Mouse (Mus musculus): ENCODE measurements around the gene Zbtb6. TPM values are rescaled to one million over a fixed set of nuclear protein-coding genes. Genes with fewer than 3 reads are reported as not detected.

Gene Zbtb6
- polyA plus RNA-seq, 1 experiment from 2014 or later: 2.8 TPM

DNA sequence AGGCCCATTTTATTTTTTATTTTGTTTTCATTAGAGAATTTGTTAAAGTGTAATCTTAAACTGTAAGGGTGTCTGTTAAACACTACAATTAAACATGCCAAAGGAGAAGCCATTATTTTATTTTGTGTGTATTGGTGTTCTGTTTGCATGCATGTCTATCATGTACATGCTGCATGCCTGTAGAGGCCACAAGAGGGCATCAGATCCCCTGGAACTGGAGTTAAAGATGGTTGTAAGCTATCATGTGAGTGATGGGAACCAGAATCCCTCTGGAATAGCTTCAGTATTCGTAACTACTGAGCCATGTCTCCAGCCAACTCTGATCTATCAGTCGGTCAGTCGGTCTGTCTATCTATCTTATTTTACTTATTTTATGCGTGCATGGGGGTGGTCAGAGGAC, 17.7 kb upstream of the Zbtb6 start:
- Histone ChIP-seq H3K4me2 (no peak overlapping the region), H3K36me3 (ENCODE audit: control insufficient read depth, insufficient read depth, low read length) (no peaks in the 10 kb centered on the region), H3K27ac (ENCODE audit: low read depth, low read length) (no peak overlapping the region), H3K27me3 (ENCODE audit: control insufficient read depth, insufficient read depth, low read length) (no peaks in the 10 kb centered on the region), H3K9ac (ENCODE audit: low read depth, low read length) (no peak overlapping the region), H3K4me3 (ENCODE audit: low read depth, low read length) (no peak overlapping the region), H3K4me1 (ENCODE audit: control insufficient read depth, insufficient read depth, low read length) (no peaks in the 10 kb centered on the region), H3K9me3 (replicated peaks; ENCODE audit: control insufficient read depth, low read length) (no peaks in the 10 kb centered on the region)
- 98% methylated on average over 4 of the region's 4 CpGs for WGBS (ENCODE audit: insufficient replicate concordance)
- ATAC-seq (replicated peaks; ENCODE audit: insufficient number of reproducible peaks, low FRiP score, low TSS enrichment): no peak

DNA sequence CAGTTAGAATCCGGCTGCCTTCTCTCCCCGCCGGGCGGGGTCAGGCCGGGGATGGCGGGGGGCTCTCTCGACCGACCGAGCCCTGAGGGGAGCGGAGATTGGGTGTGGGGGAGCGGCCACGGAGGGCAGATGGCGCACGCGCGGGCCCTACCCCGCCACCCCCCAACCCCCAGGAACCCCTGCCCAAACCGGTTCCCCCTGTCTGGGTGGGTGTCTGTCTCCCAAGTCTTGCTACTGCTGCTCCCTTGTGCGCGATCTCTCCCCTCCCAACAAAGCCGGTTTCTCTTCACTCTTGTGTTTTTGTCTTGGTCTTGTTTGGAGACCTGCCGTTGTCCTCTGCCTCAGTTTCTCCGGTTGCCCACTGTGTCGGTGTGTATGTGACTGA, 9.4 kb upstream of the Zbtb6 start:
- H3K36me3 ChIP-seq (ENCODE audit: control insufficient read depth, insufficient read depth, low read length): no peaks in the 10 kb centered on the region
- peak overlapping the region; percentile 92 for H3K4me2 ChIP-seq
- WGBS (ENCODE audit: insufficient replicate concordance): under 1% methylated on average over 22 of the region's 24 CpGs
- H3K9me3 ChIP-seq (replicated peaks; ENCODE audit: control insufficient read depth, low read length): no peaks in the 10 kb centered on the region
- H3K4me3 ChIP-seq (ENCODE audit: low read depth, low read length): peak overlapping the region; percentile 85
- H3K27me3 ChIP-seq (ENCODE audit: control insufficient read depth, insufficient read depth, low read length): no peaks in the 10 kb centered on the region
- peak; percentile 86 for ATAC-seq (replicated peaks; ENCODE audit: insufficient number of reproducible peaks, low FRiP score, low TSS enrichment)
- H3K27ac ChIP-seq (ENCODE audit: low read depth, low read length): peak overlapping the region; percentile 65; the same call in 1 of the 2 replicates
- peak overlapping the region; percentile 94 for H3K9ac ChIP-seq (ENCODE audit: low read depth, low read length)
- peaks cover 8% of the 10 kb centered on the region; the same call in 1 of the 2 replicates for H3K4me1 ChIP-seq (ENCODE audit: control insufficient read depth, insufficient read depth, low read length)

DNA sequence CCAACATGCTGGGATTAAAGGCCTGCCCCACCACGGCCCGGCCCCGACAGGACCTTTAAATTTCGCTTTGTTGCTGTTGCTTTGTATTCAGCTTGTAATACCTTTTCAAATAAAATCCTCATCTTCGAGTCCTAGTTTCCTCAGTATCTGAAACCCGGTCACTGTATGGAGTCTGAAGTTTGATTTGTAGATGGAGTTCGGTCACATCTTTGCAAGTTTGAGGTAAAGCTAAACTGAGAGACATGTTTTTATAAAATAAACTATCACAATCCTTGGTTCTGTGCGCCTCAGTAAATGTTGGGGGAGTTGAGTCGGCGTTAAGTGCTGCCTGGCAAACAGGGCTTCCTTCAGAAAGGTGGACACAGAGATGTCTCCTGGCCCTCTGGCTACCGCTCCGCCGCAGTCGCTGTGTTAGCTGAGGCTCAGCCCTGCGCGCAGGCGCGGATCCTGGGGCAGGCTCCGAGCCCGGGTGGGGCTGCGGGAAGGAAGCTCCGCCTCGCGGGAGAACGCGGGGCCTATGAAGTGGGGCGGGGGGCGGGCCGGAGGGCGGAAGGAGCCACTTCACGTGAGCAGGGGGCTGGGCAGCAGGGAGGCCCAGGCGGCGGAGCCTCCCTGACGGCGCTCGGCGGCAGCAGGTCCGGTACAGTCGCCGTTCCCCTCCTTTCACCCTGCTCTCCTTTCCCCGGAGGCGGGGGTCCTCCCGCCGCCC, 8.8 kb upstream of the Zbtb6 start:
- WGBS (ENCODE audit: insufficient replicate concordance): 6% methylated on average over 44 of the region's 44 CpGs
- peak; percentile 98 for ATAC-seq (replicated peaks; ENCODE audit: insufficient number of reproducible peaks, low FRiP score, low TSS enrichment)
- peak overlapping the region; percentile 94 for H3K9ac ChIP-seq (ENCODE audit: low read depth, low read length)

DNA sequence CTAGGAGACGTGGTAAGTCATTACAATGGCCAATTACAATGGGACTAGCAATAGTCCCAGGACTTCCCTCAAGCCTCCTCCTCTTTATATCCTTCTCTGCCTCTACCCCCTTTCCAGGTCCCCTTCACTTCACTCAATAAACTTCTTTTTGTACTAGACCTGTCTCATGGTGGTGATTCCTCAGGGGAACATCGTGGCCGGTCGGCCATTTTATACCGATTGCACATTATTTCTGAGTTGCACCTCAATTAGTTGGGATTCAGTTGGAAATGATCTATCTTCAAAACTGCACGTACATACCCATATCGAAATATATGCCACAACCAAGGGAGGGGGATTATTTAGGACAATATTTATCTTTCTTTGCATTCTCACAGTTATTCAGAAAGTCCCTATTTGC, 11.4 kb downstream of the Zbtb6 start:
- H3K4me2 ChIP-seq: peak overlapping the region; percentile 76
- no peaks in the 10 kb centered on the region for H3K27me3 ChIP-seq (ENCODE audit: control insufficient read depth, insufficient read depth, low read length)
- no peak for ATAC-seq (replicated peaks; ENCODE audit: insufficient number of reproducible peaks, low FRiP score, low TSS enrichment)
- 30% methylated on average over 7 of the region's 7 CpGs for WGBS (ENCODE audit: insufficient replicate concordance)
- peak overlapping the region; percentile 76 for H3K4me3 ChIP-seq (ENCODE audit: low read depth, low read length)
- H3K36me3 ChIP-seq (ENCODE audit: control insufficient read depth, insufficient read depth, low read length): no peaks in the 10 kb centered on the region
- H3K9me3 ChIP-seq (replicated peaks; ENCODE audit: control insufficient read depth, low read length): no peaks in the 10 kb centered on the region
- peak overlapping the region; percentile 85 for H3K27ac ChIP-seq (ENCODE audit: low read depth, low read length)
- peaks cover 8% of the 10 kb centered on the region for H3K4me1 ChIP-seq (ENCODE audit: control insufficient read depth, insufficient read depth, low read length)
- peak overlapping the region; percentile 92 for H3K9ac ChIP-seq (ENCODE audit: low read depth, low read length)

More for the DNA sequence above, 8.8 kb upstream of the Zbtb6 start:
- Histone ChIP-seq H3K9me3 (replicated peaks; ENCODE audit: control insufficient read depth, low read length) (no peaks in the 10 kb centered on the region), H3K36me3 (ENCODE audit: control insufficient read depth, insufficient read depth, low read length) (no peaks in the 10 kb centered on the region), H3K27ac (ENCODE audit: low read depth, low read length) (peak overlapping the region; percentile 65; the same call in 1 of the 2 replicates), H3K4me1 (ENCODE audit: control insufficient read depth, insufficient read depth, low read length) (peaks cover 8% of the 10 kb centered on the region; the same call in 1 of the 2 replicates), H3K4me3 (ENCODE audit: low read depth, low read length) (peak overlapping the region; percentile 85), H3K27me3 (ENCODE audit: control insufficient read depth, insufficient read depth, low read length) (no peaks in the 10 kb centered on the region), H3K4me2 (peak overlapping the region; percentile 92)

DNA sequence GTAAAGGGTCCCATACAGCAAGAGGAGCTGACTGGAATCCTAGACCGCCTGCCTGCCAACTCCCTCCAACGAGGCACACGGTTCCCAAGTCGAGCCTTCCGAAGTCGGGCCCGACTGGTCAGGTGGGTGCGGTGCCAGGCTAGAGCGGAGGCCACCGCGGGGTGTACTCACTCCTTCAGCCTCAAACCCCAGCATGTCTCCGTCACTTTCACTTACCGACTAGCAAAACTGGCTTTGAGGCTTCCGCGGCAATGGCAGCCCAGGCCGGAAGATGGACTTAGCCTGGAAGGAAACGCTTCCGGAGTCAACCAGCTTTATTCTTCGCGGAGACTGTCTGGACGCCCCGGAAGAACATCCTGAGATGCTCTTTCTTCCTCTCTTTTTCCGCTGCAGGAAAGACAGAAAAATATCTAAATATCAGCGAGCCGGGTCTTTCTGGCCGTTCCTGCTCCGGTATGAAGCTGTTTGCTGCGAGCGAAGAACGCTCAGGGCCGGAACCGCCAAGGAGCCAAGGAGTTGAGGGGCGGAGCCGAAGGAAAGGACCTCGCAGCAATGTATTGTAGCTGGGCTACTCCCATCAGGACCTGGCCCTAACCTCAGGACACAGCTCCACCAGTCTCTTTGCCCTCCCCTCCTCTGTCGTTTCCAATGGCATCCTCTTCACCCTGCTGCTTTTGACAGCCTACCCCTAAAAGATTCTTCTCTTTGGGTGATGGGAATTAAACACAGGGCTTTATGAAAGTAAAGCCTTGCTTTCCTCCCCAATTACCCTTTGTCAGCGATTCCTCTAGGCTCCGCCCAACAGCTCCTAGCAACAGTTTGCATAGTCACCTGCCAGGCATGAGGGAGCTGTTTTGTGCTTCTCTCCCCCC, 12.1 kb downstream of the Zbtb6 start:
- H3K36me3 ChIP-seq (ENCODE audit: control insufficient read depth, insufficient read depth, low read length): no peaks in the 10 kb centered on the region

DNA sequence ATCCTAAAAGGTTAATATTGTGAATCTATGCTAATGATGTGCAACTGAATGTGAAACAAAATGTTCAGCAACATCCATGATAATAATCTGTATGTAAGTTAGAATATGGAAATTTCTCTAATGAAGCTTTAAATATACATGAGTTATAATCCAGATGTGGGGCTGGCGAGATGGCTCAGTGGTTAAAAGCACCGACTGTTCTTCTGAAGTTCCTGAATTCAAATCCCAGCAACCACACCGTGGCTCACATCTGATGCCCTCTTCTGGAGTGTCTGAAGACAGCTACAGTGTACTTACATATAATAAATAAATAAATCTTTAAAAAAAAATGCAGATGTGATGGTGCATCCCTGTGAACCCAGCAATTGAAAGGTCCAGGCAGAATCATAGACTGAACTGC, 19.3 kb downstream of the Zbtb6 start:
- no peak for ATAC-seq (replicated peaks; ENCODE audit: insufficient number of reproducible peaks, low FRiP score, low TSS enrichment)
- H3K27me3 ChIP-seq (ENCODE audit: control insufficient read depth, insufficient read depth, low read length): no peaks in the 10 kb centered on the region
- no peak overlapping the region for H3K4me2 ChIP-seq
- WGBS (ENCODE audit: insufficient replicate concordance): 59% methylated on average over 3 of the region's 3 CpGs
- no peak overlapping the region for H3K4me3 ChIP-seq (ENCODE audit: low read depth, low read length)
- no peak overlapping the region for H3K27ac ChIP-seq (ENCODE audit: low read depth, low read length)
- no peaks in the 10 kb centered on the region for H3K36me3 ChIP-seq (ENCODE audit: control insufficient read depth, insufficient read depth, low read length)
- H3K4me1 ChIP-seq (ENCODE audit: control insufficient read depth, insufficient read depth, low read length): 0 out of 2 replicates have a peak, but pooled peaks cover 6% of the 10 kb centered on the region
- H3K9me3 ChIP-seq (replicated peaks; ENCODE audit: control insufficient read depth, low read length): no peaks in the 10 kb centered on the region
- H3K9ac ChIP-seq (ENCODE audit: low read depth, low read length): no peak overlapping the region

More for the DNA sequence above, 12.1 kb downstream of the Zbtb6 start:
- under 1% methylated on average over 38 of the region's 38 CpGs for WGBS (ENCODE audit: insufficient replicate concordance)
- ATAC-seq (replicated peaks; ENCODE audit: insufficient number of reproducible peaks, low FRiP score, low TSS enrichment): peak; percentile 92
- peak overlapping the region; percentile 76 for H3K4me2 ChIP-seq
- peaks cover 8% of the 10 kb centered on the region for H3K4me1 ChIP-seq (ENCODE audit: control insufficient read depth, insufficient read depth, low read length)
- H3K27me3 ChIP-seq (ENCODE audit: control insufficient read depth, insufficient read depth, low read length): no peaks in the 10 kb centered on the region
- no peaks in the 10 kb centered on the region for H3K9me3 ChIP-seq (replicated peaks; ENCODE audit: control insufficient read depth, low read length)
- H3K4me3 ChIP-seq (ENCODE audit: low read depth, low read length): peak overlapping the region; percentile 76
- peak overlapping the region; percentile 85 for H3K27ac ChIP-seq (ENCODE audit: low read depth, low read length)
- peak overlapping the region; percentile 92 for H3K9ac ChIP-seq (ENCODE audit: low read depth, low read length)

DNA sequence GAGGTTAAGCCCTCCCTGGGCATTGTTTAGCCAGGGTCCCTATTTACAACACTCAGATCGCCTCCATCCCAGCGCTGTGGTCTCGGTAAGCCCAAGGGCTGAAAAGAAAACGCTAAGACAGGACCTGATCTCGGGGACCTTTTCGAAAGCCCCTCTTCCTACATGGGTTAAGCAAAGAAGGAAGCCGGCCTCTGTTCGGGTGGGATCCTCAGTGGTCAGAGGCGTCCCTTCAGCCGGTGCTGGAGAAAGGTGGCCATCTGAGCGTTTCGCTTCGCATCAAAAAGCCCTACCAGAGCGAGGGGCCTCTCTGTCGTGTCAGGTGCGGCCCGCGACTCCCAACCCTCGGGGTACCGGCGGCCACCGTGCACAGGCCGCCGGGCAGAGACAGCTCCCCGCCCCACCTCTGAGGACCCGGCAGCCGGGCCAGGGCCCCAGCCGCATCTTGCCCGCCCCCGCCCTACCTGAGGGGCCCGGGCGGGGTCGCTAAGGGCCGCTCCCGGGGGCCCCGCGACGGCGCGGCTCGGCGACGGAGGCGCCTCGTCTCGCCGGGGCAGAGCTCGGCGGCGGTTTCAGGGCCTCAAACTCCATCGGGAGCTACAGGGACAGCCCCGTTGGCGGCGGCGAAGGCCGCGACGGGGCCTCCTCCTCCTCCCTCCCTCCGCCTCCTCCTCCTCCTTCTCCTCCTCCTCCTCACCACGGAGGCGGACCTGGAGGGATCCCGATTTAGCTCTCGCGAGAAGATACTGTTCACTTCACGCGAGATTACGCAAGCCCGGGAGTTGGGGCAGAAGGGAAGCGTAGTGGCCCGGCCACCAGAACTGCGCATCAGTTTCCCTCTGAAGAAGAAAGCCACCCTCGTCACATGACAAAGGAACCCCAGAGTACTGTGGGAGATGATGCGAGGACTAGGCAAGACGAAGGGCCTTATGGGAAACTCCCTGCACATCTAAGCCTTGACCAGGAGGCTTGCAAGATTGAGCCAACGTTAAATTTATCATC, 20.4 kb downstream of the Zbtb6 start, which contains the start of gene Rc3h2:
TSS of gene Rc3h2 (minus strand) at position 598 of the 999 bp plus-strand sequence.
- no peaks in the 10 kb centered on the region for H3K36me3 ChIP-seq (ENCODE audit: control insufficient read depth, insufficient read depth, low read length)
- WGBS (ENCODE audit: insufficient replicate concordance): under 1% methylated on average over 60 of the region's 75 CpGs
- peak; percentile 98 for ATAC-seq (replicated peaks; ENCODE audit: insufficient number of reproducible peaks, low FRiP score, low TSS enrichment)

More for the DNA sequence above, 20.4 kb downstream of the Zbtb6 start, which contains the start of gene Rc3h2:
- H3K4me1 ChIP-seq (ENCODE audit: control insufficient read depth, insufficient read depth, low read length): 0 out of 2 replicates have a peak, but pooled peaks cover 6% of the 10 kb centered on the region
- H3K9ac ChIP-seq (ENCODE audit: low read depth, low read length): peak within 1 kb of the TSS; percentile 97
- peak within 1 kb of the TSS; percentile 97 for H3K27ac ChIP-seq (ENCODE audit: low read depth, low read length)
- peak within 1 kb of the TSS; percentile 72 for H3K4me2 ChIP-seq
- H3K9me3 ChIP-seq (replicated peaks; ENCODE audit: control insufficient read depth, low read length): no peaks in the 10 kb centered on the region
- peak within 1 kb of the TSS; percentile 78 for H3K4me3 ChIP-seq (ENCODE audit: low read depth, low read length)
- no peaks in the 10 kb centered on the region for H3K27me3 ChIP-seq (ENCODE audit: control insufficient read depth, insufficient read depth, low read length)
